Mouse (Mus musculus) ES-E14 (cell line): ENCODE measurements around the gene Mbnl1.

Experiments
- CHD2 ChIP-seq: IDR thresholded peaks from 2 replicates; pipeline ENCODE4 v1.6.1; 2014; ENCODE audit warnings: mild to moderate bottlenecking, low read depth, low read length, inconsistent platforms
- HCFC1 ChIP-seq: IDR thresholded peaks from 2 replicates; pipeline ENCODE4 v1.6.1; 2012; ENCODE audit warnings: low read length, inconsistent platforms, borderline replicate concordance; ENCODE audit not compliant: insufficient read depth
- ZC3H11A ChIP-seq: IDR thresholded peaks from 2 replicates; pipeline ENCODE4 v1.6.1; 2012; ENCODE audit warnings: low read depth, mild to moderate bottlenecking, inconsistent platforms, low read length, borderline replicate concordance

DNA sequence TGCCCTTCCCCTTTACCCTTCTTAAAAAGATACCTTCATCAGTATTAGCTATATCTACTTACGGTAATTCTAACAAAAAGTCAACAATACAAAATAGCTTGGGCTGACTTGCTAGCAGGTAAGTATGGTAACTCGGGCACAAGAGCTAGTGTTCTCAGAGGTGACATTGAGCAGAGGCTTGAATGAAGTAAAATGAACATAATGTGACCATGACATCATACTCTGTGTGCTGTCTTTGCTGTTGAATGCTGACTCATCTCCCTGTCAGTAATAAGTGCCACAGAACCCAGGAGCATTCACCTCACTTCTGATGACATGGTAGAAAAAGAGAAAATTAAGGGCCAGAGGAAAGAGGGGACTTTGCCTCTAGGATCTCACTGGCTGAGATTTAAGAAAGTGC lies 158.6 kb downstream of the Mbnl1 start:
- no peak for TF ChIP-seq ZC3H11A
- no peak for TF ChIP-seq CHD2
- TF ChIP-seq HCFC1 = no peak
